Mouse (Mus musculus) liver, embryonic 15.5 days (tissue): ENCODE results near the gene Gm20388. TPM values are rescaled to one million over a fixed set of nuclear protein-coding genes. Genes with fewer than 3 reads are reported as not detected.

Source experiments
- ATAC-seq: fragments of 200-750 bp; cut with Nextera tagmentation; 2 replicates; pipeline ENCODE4 v1.8.0; 2017; ENCODE audit warnings: moderate number of reproducible peaks, mild to moderate bottlenecking, moderate library complexity; ENCODE audit not compliant: insufficient read depth
- H3K27ac ChIP-seq: fragments of 300-500 bp; sonication (generic); replicated peaks from 2 replicates; pipeline ENCODE4 v1.5.1; 2015; ENCODE audit warnings: mild to moderate bottlenecking, inconsistent platforms
- H3K27me3 ChIP-seq: fragments of 300-500 bp; sonication (generic); 2 replicates; pipeline ENCODE4 v1.6.1; 2015; ENCODE audit warnings: mild to moderate bottlenecking, inconsistent platforms
- H3K36me3 ChIP-seq: fragments of 300-500 bp; sonication (generic); replicated peaks from 2 replicates; pipeline ENCODE4 v1.6.1; 2015; ENCODE audit warnings: moderate library complexity, mild to moderate bottlenecking, inconsistent platforms
- H3K4me1 ChIP-seq: fragments of 300-500 bp; sonication (generic); replicated peaks from 2 replicates; pipeline ENCODE4 v1.6.1; 2015; ENCODE audit warnings: inconsistent platforms
- H3K4me2 ChIP-seq: fragments of 300-500 bp; sonication (generic); 2 replicates; pipeline ENCODE4 v1.6.1; 2015; ENCODE audit warnings: moderate library complexity, mild to moderate bottlenecking, inconsistent platforms
- H3K4me3 ChIP-seq: fragments of 300-500 bp; sonication (generic); replicated peaks from 2 replicates; pipeline ENCODE4 v1.5.1; 2015; ENCODE audit warnings: mild to moderate bottlenecking, inconsistent platforms
- H3K9ac ChIP-seq: fragments of 300-500 bp; sonication (generic); 2 replicates; pipeline ENCODE4 v1.6.1; 2015; ENCODE audit warnings: moderate library complexity, mild to moderate bottlenecking, inconsistent platforms
- H3K9me3 ChIP-seq: fragments of 300-500 bp; sonication (generic); replicated peaks from 2 replicates; pipeline ENCODE4 v1.6.1; 2016; ENCODE audit warnings: inconsistent platforms
- WGBS: fragments of 180-500 bp; shearing (Covaris S2); methylation state at CpG from one replicate; pipeline ENCODE4 v1.1.7; 2015; ENCODE audit warnings: mixed read lengths; ENCODE audit not compliant: insufficient replicate concordance; 5-methylcytosine and 5-hydroxymethylcytosine counted together
- polyA plus RNA-seq: library from polyadenylated mRNA; unstranded; fragments of >200 nt; fragmentation: Nextera tagmentation; extraction: Ambion mirVana; gene quantifications from 2 replicates; pipeline ENCODE4 v1.2.1, GENCODE M21; 2015

Gene Gm20388
- polyA plus RNA-seq, 1 experiment from 2014 or later: not detected

- no peak overlapping the region for H3K4me2 ChIP-seq
- whole genome bisulfite sequencing: 58% methylated on average over 9 of the region's 9 CpGs
- H3K27ac ChIP-seq: no peak overlapping the region
- H3K27me3 ChIP-seq: no peaks in the 10 kb centered on the region; the same call in 1 of the 2 replicates
- no peaks in the 10 kb centered on the region for H3K9me3 ChIP-seq
- ATAC-seq: no peak
- H3K36me3 ChIP-seq: no peaks in the 10 kb centered on the region
- no peaks in the 10 kb centered on the region for H3K4me1 ChIP-seq
- H3K9ac ChIP-seq: no peak overlapping the region
- H3K4me3 ChIP-seq: no peak overlapping the region
These were observed 1617.1 kb downstream of the Gm20388 start for GRCm38 (mm10) chr8:121527751-121528150.

GRCm38 (mm10) chr8:121528790-121529189 lies 1618.1 kb downstream of the Gm20388 start:
- H3K9ac ChIP-seq: no peak overlapping the region
- H3K4me3 ChIP-seq: no peak overlapping the region
- H3K36me3 ChIP-seq: no peaks in the 10 kb centered on the region
- no peaks in the 10 kb centered on the region for H3K4me1 ChIP-seq
- H3K4me2 ChIP-seq: no peak overlapping the region
- H3K27me3 ChIP-seq: no peaks in the 10 kb centered on the region; the same call in 1 of the 2 replicates
- H3K27ac ChIP-seq: no peak overlapping the region
- no peak for ATAC-seq
- 78% methylated on average over 15 of the region's 15 CpGs for WGBS
- no peaks in the 10 kb centered on the region for H3K9me3 ChIP-seq

GRCm38 (mm10) chr8:121530639-121531038 lies 1620.0 kb downstream of the Gm20388 start:
- Histone ChIP-seq H3K27ac (no peak overlapping the region), H3K9ac (no peak overlapping the region), H3K36me3 (no peaks in the 10 kb centered on the region), H3K4me1 (no peaks in the 10 kb centered on the region), H3K9me3 (no peaks in the 10 kb centered on the region), H3K27me3 (no peaks in the 10 kb centered on the region; the same call in 1 of the 2 replicates), H3K4me3 (no peak overlapping the region), H3K4me2 (no peak overlapping the region)
- no peak for ATAC-seq
- 68% methylated on average over 10 of the region's 10 CpGs for WGBS

- WGBS: 42% methylated on average over 5 of the region's 5 CpGs
These were observed 1621.7 kb downstream of the Gm20388 start for GRCm38 (mm10) chr8:121532381-121532780.

GRCm38 (mm10) chr8:121541862-121542261 lies 1631.2 kb downstream of the Gm20388 start:
- H3K9ac ChIP-seq: no peak overlapping the region
- no peak overlapping the region for H3K4me3 ChIP-seq

More at GRCm38 (mm10) chr8:121532381-121532780, 1621.7 kb downstream of the Gm20388 start:
- Histone ChIP-seq H3K4me1 (no peaks in the 10 kb centered on the region), H3K27me3 (no peaks in the 10 kb centered on the region), H3K4me2 (no peak overlapping the region), H3K9ac (no peak overlapping the region), H3K4me3 (no peak overlapping the region), H3K36me3 (no peaks in the 10 kb centered on the region), H3K27ac (no peak overlapping the region), H3K9me3 (no peaks in the 10 kb centered on the region)
- ATAC-seq: no peak

GRCm38 (mm10) chr8:121542901-121543300 lies 1632.3 kb downstream of the Gm20388 start:
- Histone ChIP-seq H3K9ac (no peak overlapping the region), H3K36me3 (no peaks in the 10 kb centered on the region), H3K27ac (no peak overlapping the region), H3K27me3 (0 out of 2 replicates have a peak, but pooled peaks cover 7% of the 10 kb centered on the region), H3K4me3 (no peak overlapping the region), H3K4me1 (no peaks in the 10 kb centered on the region), H3K9me3 (no peaks in the 10 kb centered on the region), H3K4me2 (no peak overlapping the region)
- no peak for ATAC-seq
- 63% methylated on average over 13 of the region's 13 CpGs for WGBS

More at GRCm38 (mm10) chr8:121541862-121542261, 1631.2 kb downstream of the Gm20388 start:
- no peaks in the 10 kb centered on the region for H3K9me3 ChIP-seq
- no peaks in the 10 kb centered on the region for H3K36me3 ChIP-seq
- WGBS: 60% methylated on average over 19 of the region's 19 CpGs
- ATAC-seq: no peak
- no peaks in the 10 kb centered on the region for H3K4me1 ChIP-seq
- H3K4me2 ChIP-seq: no peak overlapping the region
- H3K27ac ChIP-seq: no peak overlapping the region
- H3K27me3 ChIP-seq: 0 out of 2 replicates have a peak, but pooled peaks cover 7% of the 10 kb centered on the region

- H3K4me2 ChIP-seq: no peak within 1 kb of the TSS
- H3K4me3 ChIP-seq: no peak within 1 kb of the TSS
- no peaks in the 10 kb centered on the region for H3K9me3 ChIP-seq
- no peaks in the 10 kb centered on the region for H3K36me3 ChIP-seq
- no peak for ATAC-seq
- 65% methylated on average over 12 of the region's 12 CpGs for WGBS
- H3K27ac ChIP-seq: no peak within 1 kb of the TSS
- H3K9ac ChIP-seq: no peak within 1 kb of the TSS
- H3K27me3 ChIP-seq: 0 out of 2 replicates have a peak, but pooled peaks cover 7% of the 10 kb centered on the region
- H3K4me1 ChIP-seq: no peaks in the 10 kb centered on the region
These were observed 1633.7 kb downstream of the Gm20388 start, which contains the start of gene 1700018B08Rik for GRCm38 (mm10) chr8:121544276-121544785. TSS of gene 1700018B08Rik (minus strand) at chr8:121544320.

GRCm38 (mm10) chr8:121544936-121545335 lies 1634.3 kb downstream of the Gm20388 start:
- ATAC-seq: no peak
- 45% methylated on average over 11 of the region's 11 CpGs for WGBS
- Histone ChIP-seq H3K4me1 (no peaks in the 10 kb centered on the region), H3K9ac (no peak overlapping the region), H3K9me3 (no peaks in the 10 kb centered on the region), H3K4me3 (no peak overlapping the region), H3K4me2 (no peak overlapping the region), H3K27ac (no peak overlapping the region), H3K27me3 (0 out of 2 replicates have a peak, but pooled peaks cover 7% of the 10 kb centered on the region), H3K36me3 (no peaks in the 10 kb centered on the region)

- Histone ChIP-seq H3K27ac (no peak overlapping the region), H3K9ac (no peak overlapping the region), H3K36me3 (peaks cover 7% of the 10 kb centered on the region; the same call in 1 of the 2 replicates), H3K4me2 (no peak overlapping the region), H3K9me3 (no peaks in the 10 kb centered on the region), H3K27me3 (0 out of 2 replicates have a peak, but pooled peaks cover 7% of the 10 kb centered on the region), H3K4me1 (no peaks in the 10 kb centered on the region), H3K4me3 (no peak overlapping the region)
- no peak for ATAC-seq
- WGBS: 7% methylated on average over 7 of the region's 7 CpGs
These were observed 1636.5 kb downstream of the Gm20388 start for GRCm38 (mm10) chr8:121547132-121547531.

GRCm38 (mm10) chr8:121550056-121550455 lies 1639.4 kb downstream of the Gm20388 start:
- Histone ChIP-seq H3K27me3 (0 out of 2 replicates have a peak, but pooled peaks cover 2% of the 10 kb centered on the region), H3K9ac (no peak overlapping the region), H3K27ac (no peak overlapping the region), H3K9me3 (no peaks in the 10 kb centered on the region), H3K4me1 (no peaks in the 10 kb centered on the region), H3K4me3 (no peak overlapping the region), H3K36me3 (peaks cover 34% of the 10 kb centered on the region), H3K4me2 (no peak overlapping the region)
- 67% methylated on average over 6 of the region's 6 CpGs for WGBS
- no peak for ATAC-seq

GRCm38 (mm10) chr8:121551065-121551985 lies 1640.7 kb downstream of the Gm20388 start:
- H3K4me3 ChIP-seq: no peak overlapping the region
- ATAC-seq: no peak
- no peak overlapping the region for H3K9ac ChIP-seq
- H3K9me3 ChIP-seq: no peaks in the 10 kb centered on the region
- H3K27me3 ChIP-seq: no peaks in the 10 kb centered on the region
- H3K36me3 ChIP-seq: peaks cover 37% of the 10 kb centered on the region
- no peaks in the 10 kb centered on the region for H3K4me1 ChIP-seq
- no peak overlapping the region for H3K27ac ChIP-seq
- WGBS: 73% methylated on average over 24 of the region's 24 CpGs
- H3K4me2 ChIP-seq: no peak overlapping the region
